Mouse (Mus musculus) cortical plate, adult 2 months (tissue): Measurements from ENCODE around the gene Gm7168.

ENCODE experiments used
- CTCF ChIP-seq: fragments of 200-500 bp; IDR thresholded peaks from 2 replicates; pipeline ENCODE4 v1.5.1; 2011; ENCODE audit warnings: mild to moderate bottlenecking, control low read depth, low read length; ENCODE audit not compliant: insufficient read depth; ENCODE audit errors: extremely low read depth
- POLR2A ChIP-seq: fragments of 200-500 bp; IDR thresholded peaks from 2 replicates; pipeline ENCODE4 v1.6.1; 2011; ENCODE audit warnings: mild to moderate bottlenecking, low read length, control low read depth; ENCODE audit not compliant: insufficient read depth; ENCODE audit errors: extremely low read depth

DNA sequence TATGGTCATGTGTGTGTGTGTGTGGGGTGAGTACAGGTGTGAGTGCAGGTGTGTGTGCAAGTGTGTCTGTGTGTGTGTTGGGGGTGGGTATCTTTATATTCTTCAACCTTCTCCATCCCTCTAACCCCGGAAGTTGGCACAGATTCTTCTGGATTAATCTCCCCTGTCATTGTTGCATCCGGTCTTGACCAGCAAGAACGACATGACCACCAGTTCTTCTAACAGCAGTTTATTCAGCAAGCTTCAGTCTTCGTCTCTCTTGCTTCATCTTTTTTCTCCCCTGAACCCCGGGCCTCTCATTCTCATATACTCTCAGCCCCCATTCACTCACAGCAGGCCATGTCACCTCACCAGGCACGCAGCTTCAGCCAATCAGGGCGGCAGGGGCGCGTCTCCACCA, 17.8 kb upstream of the Gm7168 start:
- no peak for TF ChIP-seq CTCF
- TF ChIP-seq POLR2A = no peak
